Mouse (Mus musculus): ENCODE data around the gene Fancd2. TPM values are rescaled to one million over a fixed set of nuclear protein-coding genes. Genes with fewer than 3 reads are reported as not detected.
A peak's percentile ranks its signal among the peaks of the same experiment; 100 is the strongest.

Fancd2 gene
- polyA plus RNA-seq, 1 experiment from 2014 or later, result 17.0 TPM

DNA sequence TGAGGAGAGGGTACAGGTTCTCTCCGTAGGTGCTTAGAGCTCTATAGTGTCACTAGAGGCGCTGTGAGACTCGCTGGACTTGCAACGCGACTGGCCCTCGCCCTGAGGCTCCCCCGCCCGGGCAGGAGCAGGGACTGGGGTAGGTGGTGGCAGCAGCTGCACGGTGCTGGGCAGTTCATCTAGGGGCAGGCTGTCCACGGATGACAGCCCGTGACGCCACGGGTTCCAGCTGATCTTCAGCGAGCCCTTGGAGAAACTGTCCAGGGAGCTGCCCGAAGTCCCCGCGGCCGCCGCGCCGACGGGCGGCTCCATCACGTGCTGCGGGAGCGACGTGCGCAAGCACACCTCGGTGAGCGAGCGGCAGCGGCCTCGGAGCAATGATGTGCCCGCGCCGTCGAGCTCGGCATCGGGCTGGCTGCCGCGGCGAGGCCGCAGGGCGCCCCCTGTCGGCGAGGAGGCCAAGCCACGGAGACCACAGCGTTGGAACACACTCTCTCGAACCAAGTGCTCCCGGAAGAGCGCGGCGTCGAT, 37.2 kb upstream of the Fancd2 start:
- H3K27me3 ChIP-seq (ENCODE audit: control insufficient read depth, insufficient read depth, low read length), result peaks cover 16% of the 10 kb centered on the region
- ATAC-seq (ENCODE audit: insufficient number of reproducible peaks, low FRiP score, low TSS enrichment, low read depth) (peak; percentile 63), DNase-seq (ENCODE audit: low spot score) (peak; percentile 81)
- 0 out of 2 replicates have a peak, but pooled peaks cover 5% of the 10 kb centered on the region for H3K4me1 ChIP-seq (ENCODE audit: control insufficient read depth, insufficient read depth, low read length)
- H3K4me3 ChIP-seq (ENCODE audit: low read depth, low read length), result peak overlapping the region; percentile 33
- WGBS, result 1% methylated on average over 54 of the region's 54 CpGs
- H3K36me3 ChIP-seq (ENCODE audit: control insufficient read depth, insufficient read depth, low read length), result no peaks in the 10 kb centered on the region; the same call in 1 of the 2 replicates
- peak overlapping the region; percentile 18; the same call in 1 of the 2 replicates for H3K9ac ChIP-seq (ENCODE audit: low read length)
- H3K4me2 ChIP-seq (ENCODE audit: low read depth, severe bottlenecking), result peak overlapping the region; percentile 49
- no peak overlapping the region for H3K27ac ChIP-seq (replicated peaks; ENCODE audit: low read depth, low read length)
- H3K9me3 ChIP-seq (ENCODE audit: control insufficient read depth, low read length), result no peaks in the 10 kb centered on the region

- peaks cover 16% of the 10 kb centered on the region for H3K27me3 ChIP-seq (ENCODE audit: control insufficient read depth, insufficient read depth, low read length)
- no peaks in the 10 kb centered on the region for H3K9me3 ChIP-seq (ENCODE audit: control insufficient read depth, low read length)
- ATAC-seq (ENCODE audit: insufficient number of reproducible peaks, low FRiP score, low TSS enrichment, low read depth) (no peak), DNase-seq (ENCODE audit: low spot score) (peak; percentile 30)
- H3K4me2 ChIP-seq (ENCODE audit: low read depth, severe bottlenecking), result peak overlapping the region; percentile 49
- peak overlapping the region; percentile 33; the same call in 1 of the 2 replicates for H3K4me3 ChIP-seq (ENCODE audit: low read depth, low read length)
- no peak overlapping the region for H3K27ac ChIP-seq (replicated peaks; ENCODE audit: low read depth, low read length)
- 0 out of 2 replicates have a peak, but pooled peaks cover 5% of the 10 kb centered on the region for H3K4me1 ChIP-seq (ENCODE audit: control insufficient read depth, insufficient read depth, low read length)
- H3K36me3 ChIP-seq (ENCODE audit: control insufficient read depth, insufficient read depth, low read length), result no peaks in the 10 kb centered on the region; the same call in 1 of the 2 replicates
- WGBS, result 41% methylated on average over 28 of the region's 28 CpGs
- 0 out of 2 replicates have a peak overlapping the region, but pooled peaks have one; percentile 12 for H3K9ac ChIP-seq (ENCODE audit: low read length)
Measured at GRCm38 (mm10) chr6:113495071-113495675, 36.3 kb upstream of the Fancd2 start.

DNA sequence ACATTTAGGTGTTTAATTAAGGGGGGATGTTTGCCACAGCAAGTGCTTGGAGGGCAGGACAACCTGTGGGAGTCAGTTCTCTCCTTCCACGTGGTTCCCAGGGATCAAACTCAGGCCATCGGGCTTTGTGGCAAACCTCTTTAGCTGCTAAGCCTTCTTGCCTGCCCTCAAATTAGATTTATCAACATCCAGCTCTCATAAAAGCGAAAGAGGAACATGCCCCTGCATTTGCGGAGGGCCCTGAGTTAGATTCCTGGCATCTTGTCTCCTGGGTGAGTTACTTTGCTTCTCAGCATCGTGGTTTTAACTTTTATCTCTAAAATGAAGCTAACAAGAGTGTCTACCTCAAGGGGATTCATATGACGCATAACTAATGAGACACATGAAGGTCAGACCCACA, 32.1 kb upstream of the Fancd2 start:
- Histone ChIP-seq H3K27ac (replicated peaks; ENCODE audit: low read depth, low read length) (no peak overlapping the region), H3K4me1 (ENCODE audit: control insufficient read depth, insufficient read depth, low read length) (0 out of 2 replicates have a peak, but pooled peaks cover 3% of the 10 kb centered on the region), H3K36me3 (ENCODE audit: control insufficient read depth, insufficient read depth, low read length) (no peaks in the 10 kb centered on the region), H3K9ac (ENCODE audit: low read length) (no peak overlapping the region), H3K27me3 (ENCODE audit: control insufficient read depth, insufficient read depth, low read length) (peaks cover 36% of the 10 kb centered on the region), H3K4me3 (ENCODE audit: low read depth, low read length) (no peak overlapping the region), H3K4me2 (ENCODE audit: low read depth, severe bottlenecking) (no peak overlapping the region), H3K9me3 (ENCODE audit: control insufficient read depth, low read length) (no peaks in the 10 kb centered on the region)
- DNase-seq (ENCODE audit: low spot score) (no peak), ATAC-seq (ENCODE audit: insufficient number of reproducible peaks, low FRiP score, low TSS enrichment, low read depth) (no peak)
- 77% methylated on average over 6 of the region's 6 CpGs for WGBS

DNA sequence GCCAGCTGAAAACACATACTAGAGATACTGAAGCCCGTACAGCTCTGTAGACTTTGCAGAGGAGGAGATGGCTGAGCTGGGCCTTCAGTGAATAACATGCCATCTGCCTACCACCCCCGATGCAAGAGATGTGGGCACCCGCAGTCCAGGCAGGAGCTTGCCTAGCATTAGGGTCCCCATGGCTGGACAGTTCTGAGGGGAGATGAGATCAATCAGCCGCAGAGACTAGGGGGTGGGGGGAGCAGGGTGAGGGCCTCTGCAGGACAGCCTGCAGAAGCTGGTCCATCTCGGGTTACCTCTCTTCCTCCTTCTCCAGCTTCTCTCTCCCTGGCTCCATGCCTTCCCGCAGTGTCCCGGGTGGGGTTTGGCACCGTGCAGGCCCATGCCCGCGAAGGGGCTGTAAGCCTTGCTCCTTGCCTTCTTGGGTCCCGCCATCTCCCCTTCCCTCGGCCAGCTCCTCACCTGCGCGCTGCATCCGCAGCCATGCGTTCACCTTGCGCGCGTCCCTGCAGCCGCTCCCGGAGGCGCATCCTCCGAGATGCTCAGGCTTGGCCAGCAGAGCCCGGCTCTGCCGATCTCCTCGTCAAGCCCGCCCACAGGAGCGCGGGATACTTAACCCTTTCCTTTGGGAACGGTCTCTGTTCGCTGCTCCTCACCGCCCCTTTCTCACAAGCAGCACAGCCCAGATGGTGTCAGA, 29.9 kb upstream of the Fancd2 start, which contains the start of gene Prrt3:
TSS of gene Prrt3 (minus strand) at position 544 of the 697 bp plus-strand sequence.
- DNase-seq (ENCODE audit: low spot score), result peak; percentile 50
- Histone ChIP-seq H3K4me3 (ENCODE audit: low read depth, low read length) (peak within 1 kb of the TSS; percentile 34), H3K27ac (replicated peaks; ENCODE audit: low read depth, low read length) (no peak within 1 kb of the TSS), H3K4me1 (ENCODE audit: control insufficient read depth, insufficient read depth, low read length) (no peaks in the 10 kb centered on the region), H3K4me2 (ENCODE audit: low read depth, severe bottlenecking) (peak within 1 kb of the TSS; percentile 63), H3K9me3 (ENCODE audit: control insufficient read depth, low read length) (no peaks in the 10 kb centered on the region), H3K27me3 (ENCODE audit: control insufficient read depth, insufficient read depth, low read length) (peaks cover 21% of the 10 kb centered on the region), H3K9ac (ENCODE audit: low read length) (peak within 1 kb of the TSS; percentile 57), H3K36me3 (ENCODE audit: control insufficient read depth, insufficient read depth, low read length) (no peaks in the 10 kb centered on the region)
- ATAC-seq (ENCODE audit: insufficient number of reproducible peaks, low FRiP score, low TSS enrichment, low read depth), result peak; percentile 46; the same call in 1 of the 2 replicates
- WGBS, result 4% methylated on average over 32 of the region's 32 CpGs

GRCm38 (mm10) chr6:113502801-113503200, 28.7 kb upstream of the Fancd2 start:
- DNase-seq (ENCODE audit: low spot score) (no peak), ATAC-seq (ENCODE audit: insufficient number of reproducible peaks, low FRiP score, low TSS enrichment, low read depth) (no peak)
- Histone ChIP-seq H3K4me3 (ENCODE audit: low read depth, low read length) (no peak overlapping the region), H3K27me3 (ENCODE audit: control insufficient read depth, insufficient read depth, low read length) (peaks cover 21% of the 10 kb centered on the region), H3K9ac (ENCODE audit: low read length) (no peak overlapping the region), H3K36me3 (ENCODE audit: control insufficient read depth, insufficient read depth, low read length) (no peaks in the 10 kb centered on the region), H3K4me1 (ENCODE audit: control insufficient read depth, insufficient read depth, low read length) (no peaks in the 10 kb centered on the region), H3K4me2 (ENCODE audit: low read depth, severe bottlenecking) (no peak overlapping the region), H3K9me3 (ENCODE audit: control insufficient read depth, low read length) (no peaks in the 10 kb centered on the region), H3K27ac (replicated peaks; ENCODE audit: low read depth, low read length) (no peak overlapping the region)
- 86% methylated on average over 2 of the region's 2 CpGs for WGBS

DNA sequence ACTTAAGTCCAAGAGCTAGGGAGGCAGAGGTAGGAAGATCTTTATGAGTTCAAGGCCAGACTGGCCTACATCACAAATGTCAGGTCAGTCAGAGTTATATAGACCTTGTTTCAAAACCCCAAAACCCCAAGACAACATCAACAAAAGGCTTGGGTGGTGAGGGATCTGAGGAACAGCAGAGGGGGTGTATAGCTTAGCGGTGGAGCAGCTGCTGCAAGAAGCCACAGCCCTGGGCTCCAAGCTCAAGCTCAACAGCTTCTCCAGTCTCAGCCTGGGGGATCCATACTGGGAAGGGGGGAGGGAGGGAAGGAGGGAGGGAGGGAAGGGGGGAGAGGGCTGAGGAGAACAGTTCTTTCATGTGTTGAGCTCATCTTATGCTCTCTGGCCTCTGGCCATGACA, 25.8 kb upstream of the Fancd2 start:
- no peak for ATAC-seq (ENCODE audit: insufficient number of reproducible peaks, low FRiP score, low TSS enrichment, low read depth)
- Histone ChIP-seq H3K36me3 (ENCODE audit: control insufficient read depth, insufficient read depth, low read length) (no peaks in the 10 kb centered on the region), H3K9me3 (ENCODE audit: control insufficient read depth, low read length) (no peaks in the 10 kb centered on the region), H3K4me3 (ENCODE audit: low read depth, low read length) (no peak overlapping the region), H3K9ac (ENCODE audit: low read length) (no peak overlapping the region), H3K27ac (replicated peaks; ENCODE audit: low read depth, low read length) (no peak overlapping the region), H3K27me3 (ENCODE audit: control insufficient read depth, insufficient read depth, low read length) (peaks cover 17% of the 10 kb centered on the region), H3K4me2 (ENCODE audit: low read depth, severe bottlenecking) (no peak overlapping the region), H3K4me1 (ENCODE audit: control insufficient read depth, insufficient read depth, low read length) (no peaks in the 10 kb centered on the region)
- DNase-seq (ENCODE audit: low spot score), result no peak
- WGBS, result 71% methylated on average over 1 of the region's 1 CpGs

- no peak overlapping the region for H3K4me3 ChIP-seq (ENCODE audit: low read depth, low read length)
- H3K36me3 ChIP-seq (ENCODE audit: control insufficient read depth, insufficient read depth, low read length), result no peaks in the 10 kb centered on the region
- no peak overlapping the region for H3K27ac ChIP-seq (replicated peaks; ENCODE audit: low read depth, low read length)
- no peak for ATAC-seq (ENCODE audit: insufficient number of reproducible peaks, low FRiP score, low TSS enrichment, low read depth)
- DNase-seq (ENCODE audit: low spot score), result no peak
- no peak overlapping the region for H3K9ac ChIP-seq (ENCODE audit: low read length)
- no peaks in the 10 kb centered on the region for H3K4me1 ChIP-seq (ENCODE audit: control insufficient read depth, insufficient read depth, low read length)
- no peaks in the 10 kb centered on the region for H3K9me3 ChIP-seq (ENCODE audit: control insufficient read depth, low read length)
- H3K4me2 ChIP-seq (ENCODE audit: low read depth, severe bottlenecking), result no peak overlapping the region
- peaks cover 5% of the 10 kb centered on the region; the same call in 1 of the 2 replicates for H3K27me3 ChIP-seq (ENCODE audit: control insufficient read depth, insufficient read depth, low read length)
Measured at GRCm38 (mm10) chr6:113507130-113507529, 24.4 kb upstream of the Fancd2 start.

GRCm38 (mm10) chr6:113508272-113508946, 23.1 kb upstream of the Fancd2 start:
- Histone ChIP-seq H3K4me2 (ENCODE audit: low read depth, severe bottlenecking) (no peak overlapping the region), H3K27ac (replicated peaks; ENCODE audit: low read depth, low read length) (no peak overlapping the region), H3K27me3 (ENCODE audit: control insufficient read depth, insufficient read depth, low read length) (no peaks in the 10 kb centered on the region), H3K9ac (ENCODE audit: low read length) (no peak overlapping the region), H3K9me3 (ENCODE audit: control insufficient read depth, low read length) (no peaks in the 10 kb centered on the region), H3K4me1 (ENCODE audit: control insufficient read depth, insufficient read depth, low read length) (no peaks in the 10 kb centered on the region), H3K4me3 (ENCODE audit: low read depth, low read length) (no peak overlapping the region), H3K36me3 (ENCODE audit: control insufficient read depth, insufficient read depth, low read length) (no peaks in the 10 kb centered on the region)
- ATAC-seq (ENCODE audit: insufficient number of reproducible peaks, low FRiP score, low TSS enrichment, low read depth) (no peak), DNase-seq (ENCODE audit: low spot score) (no peak)
- WGBS, result 82% methylated on average over 7 of the region's 7 CpGs
